10 mouse cellular contexts compared by ENCODE assay signal in the genomic region with DNA sequence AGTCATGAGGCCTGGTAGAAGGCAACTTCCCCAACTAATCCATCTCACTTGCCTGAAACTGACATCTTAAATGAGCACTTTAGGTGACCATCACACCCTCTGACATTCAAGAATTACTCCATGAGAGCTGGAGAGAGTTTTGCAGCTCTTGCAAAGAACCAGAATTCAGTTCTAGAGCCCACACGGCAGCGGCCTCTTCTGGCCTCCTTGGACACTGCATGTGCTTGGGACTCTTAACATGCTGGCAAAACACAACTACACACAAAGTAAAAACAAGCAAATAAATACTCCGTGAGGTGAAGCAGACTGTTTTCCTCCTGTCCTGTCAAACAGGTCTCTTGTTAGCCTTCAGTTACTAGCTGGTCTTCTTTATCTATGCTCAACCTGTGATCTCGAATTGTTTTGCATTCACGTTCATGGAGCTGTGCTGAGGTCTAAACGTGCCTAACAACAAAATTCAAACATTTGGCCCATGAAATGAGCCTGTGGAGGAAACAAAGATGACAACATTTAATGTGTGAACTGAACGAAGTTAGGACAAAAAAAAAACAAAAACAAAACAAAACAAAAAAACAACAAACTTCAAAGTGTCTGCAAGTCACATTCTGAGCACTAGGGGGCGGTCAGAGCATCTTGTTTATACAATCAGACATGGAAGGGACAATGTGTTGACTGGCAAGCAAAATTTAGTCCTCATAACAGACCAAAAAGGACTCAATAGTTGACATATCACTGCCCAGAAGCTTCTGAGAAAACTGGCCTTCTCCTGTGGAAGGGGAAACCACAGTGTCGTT. TPM values are rescaled to one million over a fixed set of nuclear protein-coding genes. Genes with fewer than 3 reads are reported as not detected.
A peak's percentile ranks its signal among the peaks of the same experiment; 100 is the strongest.
DNase-seq lines count a peak whose midpoint lies in the region; ATAC-seq and TF ChIP-seq lines count a peak whose summit lies in the region.
"Not testable (repeated sequence)": the region's sequence is repeated elsewhere in the genome, so short reads cannot be mapped to it uniquely, and the experiment has no call there.
"Had no signal": no experiment of that assay in that cellular context is flagged by ENCODE, and none has a peak within 500 bp of the region (broad histone marks: within the 10 kb centered on the region; RNA-seq: fewer than 3 reads in every experiment).

No protein-coding gene starts in this region.

- DNase-seq in CD4-positive, CD25-positive, alpha-beta regulatory T cell, adult 2 months (ENCODE audit: low read depth, low spot score) = peak; percentile 78
- peak; percentile 35 for DNase-seq in adrenal gland, postnatal 14 days
- peak; percentile 55 for DNase-seq in embryo, embryonic 10 days (ENCODE audit: low spot score)
- DNase-seq in heart, embryonic 10.5 days (ENCODE audit: low spot score) = peak; percentile 80
- peak; percentile 30 for DNase-seq in kidney, adult 9 months
- peak; percentile 9 for DNase-seq in liver, embryonic 13.5 days
- DNase-seq in midbrain, postnatal 0 days (ENCODE audit: low spot score) = peak; percentile 50
- peak; percentile 64 for DNase-seq in stomach, postnatal 0 days (ENCODE audit: low spot score)

- H3K4me2 ChIP-seq in liver, embryonic 13.5 days = peak overlapping the region; percentile 33
- not testable (repeated sequence) for H3K4me2 ChIP-seq in midbrain, postnatal 0 days (ENCODE audit: low read depth, low read length, poor library complexity, severe bottlenecking); stomach, postnatal 0 days (replicated peaks; ENCODE audit: low read depth)

- not testable (repeated sequence) for H3K9me3 ChIP-seq in heart, embryonic 10.5 days; liver, embryonic 13.5 days (replicated peaks); midbrain, postnatal 0 days (ENCODE audit: low read length); stomach, postnatal 0 days (ENCODE audit: control insufficient read depth, low read length)

- H3K27ac ChIP-seq in heart, embryonic 10.5 days; liver, embryonic 13.5 days; midbrain, postnatal 0 days (ENCODE audit: low read depth, low read length); stomach, postnatal 0 days (replicated peaks): not testable (repeated sequence)

- not testable (repeated sequence) for TF ChIP-seq EP300 in stomach, postnatal 0 days (optimal IDR thresholded peaks at IDR 0.05)

- not testable (repeated sequence) for H3K36me3 ChIP-seq in heart, embryonic 10.5 days; liver, embryonic 13.5 days; midbrain, postnatal 0 days (ENCODE audit: insufficient read depth, low read length); stomach, postnatal 0 days (ENCODE audit: control insufficient read depth, insufficient read depth, low read length)

- not testable (repeated sequence) for ATAC-seq in liver, embryonic 13.5 days (ENCODE audit: low read depth); midbrain, postnatal 0 days (ENCODE audit: low FRiP score)
- ATAC-seq in stomach, postnatal 0 days (ENCODE audit: low FRiP score, low TSS enrichment) = 0 out of 2 replicates have a peak, but pooled peaks have one; percentile 35

- not testable (repeated sequence) for H3K27me3 ChIP-seq in heart, embryonic 10.5 days (ENCODE audit: insufficient read depth, poor library complexity, severe bottlenecking); liver, embryonic 13.5 days; midbrain, postnatal 0 days (ENCODE audit: insufficient read depth, low read length); stomach, postnatal 0 days (ENCODE audit: control insufficient read depth, insufficient read depth, low read length)

- 36% methylated on average over 9 of the region's 9 CpGs for WGBS in heart, embryonic 10.5 days
- 19% methylated on average over 9 of the region's 9 CpGs for WGBS in liver, embryonic 13.5 days (ENCODE audit: insufficient replicate concordance)
- 43% methylated on average over 9 of the region's 9 CpGs for WGBS in midbrain, postnatal 0 days
- WGBS in stomach, postnatal 0 days = 37% methylated on average over 9 of the region's 9 CpGs

- not testable (repeated sequence) for H3K9ac ChIP-seq in liver, embryonic 13.5 days; midbrain, postnatal 0 days (replicated peaks; ENCODE audit: low read length, poor library complexity, severe bottlenecking); stomach, postnatal 0 days (ENCODE audit: low read length)

- not testable (repeated sequence) for H3K4me1 ChIP-seq in heart, embryonic 10.5 days; liver, embryonic 13.5 days (replicated peaks); midbrain, postnatal 0 days (ENCODE audit: insufficient read depth, low read length); stomach, postnatal 0 days (replicated peaks; ENCODE audit: control insufficient read depth, insufficient read depth)

- TF ChIP-seq CTCF in midbrain, postnatal 0 days (IDR thresholded peaks at IDR 0.05) = peak; percentile 66
- TF ChIP-seq CTCF in stomach, postnatal 0 days (IDR thresholded peaks at IDR 0.05; ENCODE audit: low read depth) = peak; percentile 74

- H3K4me3 ChIP-seq in heart, embryonic 10.5 days; midbrain, postnatal 0 days (ENCODE audit: low read depth, low read length); stomach, postnatal 0 days (ENCODE audit: low read depth, low read length): not testable (repeated sequence)
- 0 out of 2 replicates have a peak overlapping the region, but pooled peaks have one; percentile 9 for H3K4me3 ChIP-seq in liver, embryonic 13.5 days (replicated peaks)

RNA-seq across cellular contexts. Expression of a gene that starts 16.3 kb away (rescaled TPM):
- not detected in 2 replicates for total RNA-seq in adrenal gland, postnatal 14 days (2021)
- 0.11 TPM in 1 of 2 replicates, not detected in the other for polyA plus RNA-seq in heart, embryonic 10.5 days (2016; fragmentation: Nextera tagmentation; extraction: Ambion mirVana)
- polyA plus RNA-seq in liver, embryonic 13.5 days (2015; fragmentation: Nextera tagmentation; extraction: Ambion mirVana) = not detected in 2 replicates
- total RNA-seq in midbrain, postnatal 0 days (2014; rRNA removed) = 0.24 and 0.27 TPM in 2 replicates
- polyA plus RNA-seq in midbrain, postnatal 0 days (2015; fragmentation: Nextera tagmentation; extraction: Ambion mirVana) = 0.07 TPM in 2 replicates
- 1.8 and 1.9 TPM in 2 replicates for polyA plus RNA-seq in stomach, postnatal 0 days (2015; fragmentation: Nextera tagmentation; extraction: Ambion mirVana)
- total RNA-seq: adrenal gland, postnatal 4 days; gastrocnemius, postnatal 4 days had no signal

RNA-seq across cellular contexts. Expression of a gene that starts 17.4 kb away (rescaled TPM):
- not detected in 2 replicates for total RNA-seq in adrenal gland, postnatal 14 days (2021)
- not detected in 2 replicates for polyA plus RNA-seq in heart, embryonic 10.5 days (2016; fragmentation: Nextera tagmentation; extraction: Ambion mirVana)
- not detected in 2 replicates for polyA plus RNA-seq in liver, embryonic 13.5 days (2015; fragmentation: Nextera tagmentation; extraction: Ambion mirVana)
- not detected in 2 replicates for total RNA-seq in midbrain, postnatal 0 days (2014; rRNA removed)
- polyA plus RNA-seq in midbrain, postnatal 0 days (2015; fragmentation: Nextera tagmentation; extraction: Ambion mirVana) = not detected in 2 replicates
- polyA plus RNA-seq in stomach, postnatal 0 days (2015; fragmentation: Nextera tagmentation; extraction: Ambion mirVana) = 0.78 and 1.4 TPM in 2 replicates
- total RNA-seq: adrenal gland, postnatal 4 days; gastrocnemius, postnatal 4 days had no signal

RNA-seq across cellular contexts. Expression of a gene that starts 50.8 kb away (rescaled TPM):
- not detected in 2 replicates for total RNA-seq in adrenal gland, postnatal 14 days (2021)
- not detected in 2 replicates for polyA plus RNA-seq in heart, embryonic 10.5 days (2016; fragmentation: Nextera tagmentation; extraction: Ambion mirVana)
- polyA plus RNA-seq in liver, embryonic 13.5 days (2015; fragmentation: Nextera tagmentation; extraction: Ambion mirVana) = not detected in 2 replicates
- not detected in 2 replicates for total RNA-seq in midbrain, postnatal 0 days (2014; rRNA removed)
- not detected in 2 replicates for polyA plus RNA-seq in midbrain, postnatal 0 days (2015; fragmentation: Nextera tagmentation; extraction: Ambion mirVana)
- 12.4 and 12.7 TPM in 2 replicates for polyA plus RNA-seq in stomach, postnatal 0 days (2015; fragmentation: Nextera tagmentation; extraction: Ambion mirVana)
- total RNA-seq: adrenal gland, postnatal 4 days; gastrocnemius, postnatal 4 days had no signal

Comparison
In these comparisons a context has a peak if more than half of its experiments do, and no peak if none do; other contexts are left out.
1. DNase-seq: peak in every context shown above with its lines; median percentile 80 in heart, embryonic 10.5 days; 78 in CD4-positive, CD25-positive, alpha-beta regulatory T cell, adult 2 months; 64 in stomach, postnatal 0 days; 55 in embryo, embryonic 10 days; 50 in midbrain, postnatal 0 days; 35 in adrenal gland, postnatal 14 days; 30 in kidney, adult 9 months; 9 in liver, embryonic 13.5 days.
2. RNA of a gene that starts 50.8 kb away (polyA plus RNA-seq): 12.4 to 12.7 TPM in stomach, postnatal 0 days; not detected in heart, embryonic 10.5 days, not detected in liver, embryonic 13.5 days and not detected in midbrain, postnatal 0 days; every median in the first group is over 10 times any median in the second.